Mouse (Mus musculus) hindbrain, postnatal 0 days (tissue): ENCODE measurements around the gene Ints4. TPM values are rescaled to one million over a fixed set of nuclear protein-coding genes. Genes with fewer than 3 reads are reported as not detected.

Source experiments
- ATAC-seq: fragments of 200-750 bp; cut with Nextera tagmentation; 2 replicates; pipeline ENCODE4 v1.8.0; 2017; ENCODE audit warnings: mild to moderate bottlenecking, moderate TSS enrichment, moderate library complexity
- DNase-seq: peaks from one replicate; pipeline ENCODE4 v3.0.0-alpha.2; 2015; ENCODE audit warnings: low spot score
- H3K27ac ChIP-seq: fragments of 300-500 bp; sonication (generic); 2 replicates; pipeline ENCODE4 v1.5.1; 2014; ENCODE audit warnings: mild to moderate bottlenecking
- H3K27me3 ChIP-seq: fragments of 300-500 bp; sonication (generic); 2 replicates; pipeline ENCODE4 v1.6.1; 2014; ENCODE audit warnings: low read length, mixed read lengths; ENCODE audit not compliant: insufficient read depth
- H3K36me3 ChIP-seq: fragments of 300-500 bp; sonication (generic); 2 replicates; pipeline ENCODE4 v1.6.1; 2014; ENCODE audit warnings: low read length, mixed read lengths; ENCODE audit not compliant: insufficient read depth
- H3K4me1 ChIP-seq: fragments of 300-500 bp; sonication (generic); 2 replicates; pipeline ENCODE4 v1.6.1; 2014; ENCODE audit warnings: antibody characterized with exemption, low read length, mixed read lengths; ENCODE audit not compliant: insufficient read depth
- H3K4me2 ChIP-seq: fragments of 300-500 bp; sonication (generic); 2 replicates; pipeline ENCODE4 v1.6.1; 2014; ENCODE audit warnings: low read depth, mild to moderate bottlenecking, low read length, moderate library complexity, mixed read lengths
- H3K4me3 ChIP-seq: fragments of 300-500 bp; sonication (generic); 2 replicates; pipeline ENCODE4 v1.5.1; 2014; ENCODE audit warnings: low read length
- H3K9ac ChIP-seq: fragments of 300-500 bp; sonication (generic); replicated peaks from 2 replicates; pipeline ENCODE4 v1.6.1; 2014; ENCODE audit warnings: mild to moderate bottlenecking, low read length, moderate library complexity, mixed read lengths
- H3K9me3 ChIP-seq: fragments of 300-500 bp; sonication (generic); 2 replicates; pipeline ENCODE4 v1.6.1; 2016; ENCODE audit warnings: low read length, mixed read lengths
- CTCF ChIP-seq: IDR thresholded peaks from 2 replicates; pipeline ENCODE4 v1.5.1; 2016; ENCODE audit warnings: antibody characterized with exemption, control low read depth, low read depth
- WGBS: fragments of 180-500 bp; shearing (Covaris S2); extraction: QIAGEN DNeasy Blood & Tissue Kit; methylation state at CpG from one replicate; pipeline ENCODE4 v1.1.7; 2014; 5-methylcytosine and 5-hydroxymethylcytosine counted together
- polyA plus RNA-seq: library from polyadenylated mRNA; unstranded; fragments of >200 nt; fragmentation: Nextera tagmentation; extraction: Ambion mirVana; gene quantifications from 2 replicates; pipeline ENCODE4 v1.2.1, GENCODE M21; 2015
- total RNA-seq: library from RNA; depleted of rRNA; stranded (reverse); fragments of >200 nt; gene quantifications from 2 replicates; pipeline ENCODE4 v1.2.3, GENCODE M21; 2014

The Ints4 gene
- total and polyA plus RNA-seq, 2 experiments from 2014 or later, result 28.3 to 29.3 TPM

DNA sequence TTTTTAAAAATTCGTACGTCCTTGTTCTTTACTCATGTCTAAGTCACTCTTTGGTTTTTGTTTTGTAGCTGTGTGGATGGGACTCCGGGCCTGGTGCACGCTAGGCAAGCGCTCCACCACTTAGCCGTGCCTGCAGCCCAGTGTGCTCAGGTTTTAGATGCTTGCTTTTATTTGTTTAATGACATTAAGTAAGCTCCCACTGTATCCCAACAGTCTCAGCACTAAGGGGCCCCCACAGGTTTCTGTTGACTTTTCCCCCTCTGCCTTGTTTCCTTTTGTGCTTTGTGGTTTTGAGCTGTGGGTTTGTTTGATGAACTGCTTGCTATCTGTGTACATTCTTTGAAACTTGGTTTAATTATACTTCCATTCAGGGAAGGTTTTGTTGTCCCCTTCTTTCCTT is 28.6 kb upstream of the Ints4 start:
- no peaks in the 10 kb centered on the region for H3K27me3 ChIP-seq
- H3K4me2 ChIP-seq, result no peak overlapping the region
- DNase-seq (no peak), ATAC-seq (no peak)
- TF ChIP-seq CTCF, result no peak
- H3K9ac ChIP-seq, result no peak overlapping the region
- H3K4me3 ChIP-seq, result no peak overlapping the region
- 78% methylated on average over 6 of the region's 6 CpGs for WGBS
- 0 out of 2 replicates have a peak, but pooled peaks cover 4% of the 10 kb centered on the region for H3K4me1 ChIP-seq
- no peaks in the 10 kb centered on the region for H3K36me3 ChIP-seq
- H3K27ac ChIP-seq, result no peak overlapping the region
- H3K9me3 ChIP-seq, result no peaks in the 10 kb centered on the region

DNA sequence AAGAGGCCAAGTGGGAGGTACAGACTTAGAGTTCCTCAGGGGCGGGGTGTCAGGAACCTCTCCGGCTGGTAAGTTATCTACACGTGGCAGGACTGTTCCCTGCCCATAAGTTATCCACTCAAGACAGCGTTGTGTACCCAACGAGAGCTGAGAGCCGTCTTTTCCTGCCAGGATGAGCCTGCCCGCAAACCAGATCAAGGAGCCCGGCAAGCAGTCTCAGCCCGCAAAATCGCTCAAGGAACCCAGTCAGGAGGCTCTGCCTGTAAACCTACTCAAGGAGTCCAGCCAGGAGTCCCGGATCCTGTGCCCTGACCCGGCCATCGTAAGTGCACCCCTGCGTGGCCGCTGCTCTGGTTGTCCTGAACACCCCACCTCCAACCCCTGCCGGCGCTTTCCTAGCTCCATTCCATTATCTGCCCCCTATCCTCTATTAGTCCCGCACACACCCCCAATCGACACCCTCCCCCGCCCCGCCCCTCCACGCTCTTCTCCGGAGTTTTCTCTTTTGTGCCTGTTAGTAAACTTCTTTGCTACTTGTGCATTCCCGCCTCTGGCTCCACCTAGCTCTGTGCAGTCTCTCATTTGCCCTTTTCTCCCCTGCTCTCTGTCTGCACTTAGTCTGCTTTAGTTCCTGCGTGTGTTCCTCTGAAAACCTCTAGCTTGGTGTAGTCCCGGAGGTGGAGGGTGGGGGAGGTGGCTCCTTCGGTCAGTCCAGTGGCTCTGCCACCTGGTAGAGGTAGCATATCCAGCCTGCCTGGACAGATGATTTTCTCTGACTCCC is 27.4 kb upstream of the Ints4 start:
- Histone ChIP-seq H3K9ac (peak overlapping the region; percentile 40; the same call in 1 of the 2 replicates), H3K4me3 (peak overlapping the region; percentile 30), H3K4me1 (0 out of 2 replicates have a peak, but pooled peaks cover 4% of the 10 kb centered on the region), H3K36me3 (no peaks in the 10 kb centered on the region), H3K27me3 (no peaks in the 10 kb centered on the region), H3K27ac (peak overlapping the region; percentile 37), H3K9me3 (no peaks in the 10 kb centered on the region), H3K4me2 (peak overlapping the region; percentile 61)
- TF ChIP-seq CTCF, result no peak
- DNase-seq (peak; percentile 23), ATAC-seq (peak; percentile 43)
- whole genome bisulfite sequencing, result 11% methylated on average over 27 of the region's 27 CpGs

DNA sequence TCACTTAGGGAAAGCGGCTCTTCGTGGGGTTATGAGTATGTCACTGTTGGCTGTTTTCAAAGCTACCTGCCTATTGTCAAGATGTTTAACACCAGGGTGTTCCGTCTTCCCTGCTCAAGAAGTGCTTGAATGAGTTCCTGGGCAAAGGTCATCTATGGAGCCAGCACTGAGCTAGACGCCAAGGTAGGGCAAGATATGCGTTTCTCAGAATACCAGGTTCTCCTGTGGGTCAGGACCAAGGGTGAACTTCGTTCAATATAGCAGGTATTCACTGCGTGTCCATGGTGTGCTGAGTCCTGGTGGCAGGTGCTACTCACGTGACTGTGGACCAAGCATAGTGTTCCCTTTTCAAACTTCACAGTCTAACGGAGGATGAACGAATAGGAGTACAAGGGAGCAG is 26.0 kb upstream of the Ints4 start:
- 94% methylated on average over 10 of the region's 10 CpGs for WGBS
- TF ChIP-seq CTCF, result no peak
- ATAC-seq, result no peak

DNA sequence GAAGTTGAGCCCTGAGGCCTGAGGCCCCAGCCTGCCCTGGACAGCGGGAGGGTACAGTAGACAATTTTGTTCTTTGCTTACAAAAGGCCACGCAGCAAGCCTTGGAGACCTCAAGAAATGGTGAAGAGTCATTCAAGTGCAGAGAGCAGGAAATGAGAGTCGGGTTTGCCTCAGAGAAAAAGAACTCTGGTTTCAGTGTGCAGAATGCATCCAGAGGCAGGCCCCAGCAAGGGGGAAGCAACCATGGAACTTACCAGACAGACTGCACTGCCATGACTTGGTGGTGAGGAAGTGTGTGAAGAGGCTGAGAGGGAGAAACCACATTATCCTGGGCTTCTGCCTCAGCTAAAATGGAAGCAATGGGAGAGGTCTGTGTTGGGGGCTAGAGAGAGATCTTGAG is 25.2 kb upstream of the Ints4 start:
- Histone ChIP-seq H3K4me2 (no peak overlapping the region), H3K36me3 (no peaks in the 10 kb centered on the region), H3K4me1 (0 out of 2 replicates have a peak, but pooled peaks cover 4% of the 10 kb centered on the region), H3K4me3 (no peak overlapping the region), H3K27ac (no peak overlapping the region), H3K9me3 (no peaks in the 10 kb centered on the region), H3K9ac (no peak overlapping the region), H3K27me3 (no peaks in the 10 kb centered on the region)
- ATAC-seq (no peak), DNase-seq (no peak)
- WGBS, result 68% methylated on average over 3 of the region's 3 CpGs
- no peak for TF ChIP-seq CTCF

More for the DNA sequence above, 26.0 kb upstream of the Ints4 start:
- Histone ChIP-seq H3K36me3 (no peaks in the 10 kb centered on the region), H3K9ac (no peak overlapping the region), H3K27me3 (no peaks in the 10 kb centered on the region), H3K4me3 (no peak overlapping the region), H3K27ac (no peak overlapping the region), H3K4me2 (no peak overlapping the region), H3K4me1 (0 out of 2 replicates have a peak, but pooled peaks cover 4% of the 10 kb centered on the region), H3K9me3 (no peaks in the 10 kb centered on the region)
- no peak for DNase-seq

DNA sequence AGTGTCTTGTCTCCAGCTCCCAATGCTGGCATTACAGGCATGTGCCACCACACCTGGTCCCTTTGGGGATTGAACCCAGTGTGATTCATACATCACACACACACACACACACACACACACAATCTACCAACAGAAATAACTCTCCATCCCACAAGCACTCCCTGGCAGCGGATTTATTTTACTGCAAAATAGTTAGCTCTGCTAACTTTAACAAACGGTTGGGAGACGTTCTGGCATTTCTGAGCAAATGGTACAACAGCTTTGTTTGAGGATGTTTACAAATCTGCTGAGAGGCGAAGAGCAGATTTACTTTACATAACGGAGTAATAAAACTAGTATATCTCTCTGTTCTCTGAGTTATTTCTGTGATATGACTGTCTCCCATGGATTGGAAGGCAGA is 7.8 kb upstream of the Ints4 start:
- H3K27ac ChIP-seq, result no peak overlapping the region
- no peaks in the 10 kb centered on the region for H3K27me3 ChIP-seq
- no peak overlapping the region for H3K9ac ChIP-seq
- H3K36me3 ChIP-seq, result no peaks in the 10 kb centered on the region
- H3K4me3 ChIP-seq, result no peak overlapping the region
- ATAC-seq (no peak), DNase-seq (no peak)
- no peak overlapping the region for H3K4me2 ChIP-seq
- H3K9me3 ChIP-seq, result no peaks in the 10 kb centered on the region
- TF ChIP-seq CTCF, result no peak
- no peaks in the 10 kb centered on the region for H3K4me1 ChIP-seq
- WGBS, result 86% methylated on average over 5 of the region's 5 CpGs

DNA sequence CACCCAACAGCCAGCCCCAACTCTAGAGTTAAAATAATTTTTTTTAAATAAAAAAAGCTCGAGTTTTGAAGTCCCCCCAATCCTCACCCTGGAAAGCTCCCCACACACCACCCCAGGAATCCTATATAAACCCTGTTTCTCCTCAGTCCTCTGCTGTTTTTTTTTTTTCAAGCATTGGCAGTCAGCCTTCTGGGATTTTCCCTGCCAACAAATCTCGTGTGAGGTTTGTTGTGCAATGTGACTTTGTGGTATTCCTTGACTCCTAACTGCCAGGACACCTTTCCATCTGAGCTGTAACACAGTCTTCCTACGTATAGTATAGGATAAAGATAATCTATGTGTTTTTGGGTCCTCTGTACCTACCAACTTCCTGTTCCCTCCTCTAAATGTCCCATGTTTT is 1.4 kb upstream of the Ints4 start:
- ATAC-seq, result no peak
- Histone ChIP-seq H3K9me3 (no peaks in the 10 kb centered on the region), H3K9ac (no peak overlapping the region), H3K27me3 (no peaks in the 10 kb centered on the region), H3K4me2 (no peak overlapping the region), H3K27ac (no peak overlapping the region), H3K4me3 (no peak overlapping the region), H3K4me1 (0 out of 2 replicates have a peak, but pooled peaks cover 9% of the 10 kb centered on the region), H3K36me3 (no peaks in the 10 kb centered on the region)
- DNase-seq, result no peak
- WGBS, result 48% methylated on average over 3 of the region's 3 CpGs
- TF ChIP-seq CTCF, result no peak

DNA sequence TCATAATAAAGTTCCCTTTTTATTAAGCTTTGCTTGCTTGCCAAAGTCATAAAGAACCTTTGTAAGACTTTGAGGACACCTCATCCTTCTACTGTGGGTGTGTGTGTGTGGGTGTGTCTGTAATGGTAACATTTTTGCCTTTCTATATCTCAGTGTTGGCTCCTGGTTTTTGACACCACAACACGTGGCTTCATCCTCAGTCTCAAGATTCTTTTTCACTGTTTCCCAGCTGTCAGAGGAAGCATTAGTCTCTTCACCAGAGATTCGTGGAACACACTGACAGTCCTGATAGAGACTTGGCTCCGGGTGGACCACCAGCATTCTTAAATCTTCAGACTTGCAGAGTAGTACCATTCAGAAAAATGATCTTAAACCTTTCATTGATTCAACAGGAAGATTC is 466 bp upstream of the Ints4 start:
- no peak for TF ChIP-seq CTCF
- no peaks in the 10 kb centered on the region for H3K9me3 ChIP-seq
- 0 out of 2 replicates have a peak, but pooled peaks cover 7% of the 10 kb centered on the region for H3K36me3 ChIP-seq
- peak overlapping the region; percentile 80 for H3K4me2 ChIP-seq
- no peaks in the 10 kb centered on the region for H3K27me3 ChIP-seq
- H3K4me3 ChIP-seq, result peak overlapping the region; percentile 61
- no peak for ATAC-seq
- no peak overlapping the region for H3K9ac ChIP-seq
- DNase-seq, result no peak
- 0 out of 2 replicates have a peak overlapping the region, but pooled peaks have one; percentile 11 for H3K27ac ChIP-seq
- 19% methylated on average over 3 of the region's 3 CpGs for WGBS
- H3K4me1 ChIP-seq, result 0 out of 2 replicates have a peak, but pooled peaks cover 9% of the 10 kb centered on the region
